Mouse (Mus musculus) thymus, postnatal 4 days (tissue): Measurements from ENCODE around the gene Fnbp1.

ENCODE experiments used
- DNase-seq: peaks from one replicate; pipeline ENCODE4 v3.0.0; 2021

The Fnbp1 gene

DNA sequence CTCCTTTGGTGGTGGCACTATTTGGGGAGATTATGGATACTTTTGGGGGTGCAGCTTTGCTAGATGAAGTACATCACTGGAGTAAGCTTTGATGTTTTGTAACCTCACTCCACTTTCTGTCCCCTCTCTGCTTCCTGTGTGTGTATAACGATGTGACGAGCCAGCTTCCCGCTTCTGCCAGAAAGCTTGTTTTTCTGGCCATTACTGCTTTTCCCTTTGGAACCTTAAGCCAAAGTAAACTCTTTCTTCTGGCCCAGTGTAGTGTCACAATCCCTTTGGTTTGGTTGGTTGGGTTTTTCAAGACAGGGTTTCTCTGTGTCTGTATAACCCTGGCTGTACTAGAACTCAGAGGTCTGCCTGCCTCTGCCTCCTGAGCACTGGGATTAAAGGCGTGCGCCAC lies 19.0 kb downstream of the Fnbp1 start:
- DNase-seq = no peak

DNA sequence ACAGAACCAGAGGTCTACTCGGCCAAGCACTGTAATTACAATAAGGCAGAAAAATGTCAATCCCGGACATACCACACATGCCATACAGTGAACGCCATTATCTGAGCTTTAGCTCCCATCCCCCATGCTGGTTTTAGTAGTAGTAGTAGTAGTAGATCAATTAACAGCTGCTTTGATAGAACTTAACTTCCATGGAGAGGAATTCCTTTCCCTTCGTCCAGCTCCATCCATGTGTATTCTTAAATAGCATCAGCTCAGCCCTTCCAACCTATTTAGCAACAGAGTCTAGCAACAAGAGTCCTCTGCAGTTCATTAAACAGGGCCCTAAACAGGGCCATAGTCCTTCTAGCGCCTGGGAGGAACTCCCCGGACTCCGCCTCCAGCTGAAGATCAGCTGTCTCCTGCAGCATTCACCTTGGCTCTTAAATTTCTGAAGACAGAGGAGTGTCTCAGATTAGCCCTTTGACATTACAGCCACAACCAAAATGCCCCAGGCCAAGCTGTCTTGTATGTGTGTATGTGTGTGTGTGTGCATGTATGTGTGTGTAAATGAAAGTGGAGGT lies 20.6 kb downstream of the Fnbp1 start:
- no peak for DNase-seq

DNA sequence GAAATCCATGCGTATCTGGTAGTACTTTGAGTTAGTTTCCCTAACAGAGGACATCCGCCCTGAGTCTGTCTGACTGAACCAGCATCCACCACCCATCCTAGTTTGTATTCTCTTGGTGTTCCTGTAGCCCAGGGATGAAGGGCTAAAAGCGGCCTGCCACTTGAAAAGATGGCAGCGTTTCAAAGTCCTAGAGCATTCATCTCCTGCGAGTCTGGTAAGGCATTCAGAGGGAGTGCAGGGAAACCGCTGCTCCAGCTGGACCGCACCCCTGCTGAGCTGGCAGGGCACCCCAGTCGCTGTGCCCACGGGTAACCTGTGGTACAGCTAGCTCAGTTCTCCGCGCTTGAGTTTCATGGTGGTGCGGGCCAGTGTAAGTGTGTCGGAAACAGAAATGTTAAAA lies 22.0 kb downstream of the Fnbp1 start:
- DNase-seq = no peak

DNA sequence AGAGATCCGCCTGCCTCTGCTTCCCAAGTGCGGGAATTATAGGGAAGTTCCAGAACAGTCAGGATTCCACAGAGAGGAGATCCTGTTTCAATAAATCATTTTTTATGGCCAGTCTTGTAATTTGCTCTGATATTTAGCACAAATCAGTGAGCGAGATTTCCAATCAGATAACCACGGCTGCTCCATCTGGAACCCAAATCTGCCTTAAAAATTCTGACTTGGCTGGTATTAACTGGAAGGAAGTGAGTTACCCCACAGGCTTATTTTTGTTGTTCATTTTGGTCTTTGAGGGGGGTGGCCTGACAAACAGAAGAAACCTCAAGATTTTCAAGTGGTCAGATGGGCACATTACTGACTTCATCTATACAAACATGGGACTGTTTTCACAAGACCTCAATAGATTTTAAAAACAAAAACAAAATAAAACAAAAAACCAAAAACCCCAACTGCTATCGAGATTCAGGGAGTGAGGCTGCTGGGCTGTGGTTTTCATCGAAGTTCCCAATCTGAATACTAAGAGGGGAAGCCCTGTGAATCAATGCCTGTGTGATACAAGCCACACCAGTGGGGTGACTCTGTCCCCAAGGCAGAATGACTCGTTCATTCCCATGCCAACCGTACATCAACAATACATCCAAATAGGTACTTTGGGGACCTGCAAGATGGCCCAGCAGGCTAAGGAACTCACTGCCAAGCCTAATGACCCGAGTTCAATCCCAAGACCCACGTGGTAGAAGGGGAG lies 23.0 kb downstream of the Fnbp1 start:
- DNase-seq = no peak

DNA sequence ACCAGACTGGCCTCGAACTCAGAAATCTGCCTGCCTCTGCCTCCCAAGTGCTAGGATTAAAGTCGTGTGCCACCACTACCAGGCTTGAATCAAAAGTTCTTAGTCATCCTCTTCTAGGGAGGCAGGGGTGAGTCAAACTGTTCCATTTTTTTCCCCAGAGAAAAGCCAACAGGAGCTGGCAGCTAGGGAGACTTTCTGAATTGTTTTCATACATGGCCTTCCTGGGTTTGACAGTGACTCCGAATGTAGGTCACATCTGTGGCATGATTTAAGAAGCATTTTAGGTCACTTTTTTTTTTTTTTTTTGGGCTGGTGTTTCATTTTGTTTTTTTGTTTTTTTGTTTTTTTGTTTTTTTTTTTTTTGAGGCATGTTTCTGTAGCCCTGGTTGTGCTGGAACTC lies 23.6 kb downstream of the Fnbp1 start:
- no peak for DNase-seq

DNA sequence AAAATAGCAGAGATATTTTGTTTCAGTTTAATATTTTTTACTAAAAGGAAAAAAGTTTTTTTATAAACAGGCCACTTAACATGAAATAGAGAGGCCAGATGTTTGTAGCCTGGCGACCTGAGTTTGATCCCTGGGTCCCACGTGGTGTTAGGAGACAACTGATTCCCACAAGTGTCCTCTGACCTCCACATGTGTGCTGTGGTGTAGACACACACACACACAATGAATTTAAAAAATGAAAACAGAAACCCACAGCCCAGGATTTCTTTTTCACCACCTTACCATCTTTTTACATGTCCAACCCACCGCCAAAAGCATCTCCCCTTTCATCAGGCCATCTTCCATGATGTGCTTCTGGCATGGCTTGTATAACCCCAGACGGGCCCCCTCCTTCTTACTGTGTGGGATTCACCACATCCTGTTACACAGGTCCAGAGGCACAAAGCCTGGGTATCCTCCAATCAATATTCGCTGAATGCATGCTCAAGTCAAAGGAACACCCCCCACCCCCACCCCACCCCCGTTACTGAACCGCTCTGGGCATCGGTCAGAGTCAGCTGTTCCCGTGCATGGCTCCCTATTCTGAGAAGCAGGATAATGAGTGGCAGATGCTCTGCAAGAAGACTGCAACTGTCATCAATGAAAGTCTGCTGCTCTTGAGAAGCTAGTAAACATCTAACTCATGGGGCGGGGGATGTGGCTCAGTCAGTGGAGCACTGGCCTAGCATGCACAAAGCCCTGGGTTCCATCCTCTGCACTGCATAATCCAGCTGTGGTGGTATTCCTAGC lies 25.7 kb downstream of the Fnbp1 start:
- DNase-seq = peak; percentile 76

DNA sequence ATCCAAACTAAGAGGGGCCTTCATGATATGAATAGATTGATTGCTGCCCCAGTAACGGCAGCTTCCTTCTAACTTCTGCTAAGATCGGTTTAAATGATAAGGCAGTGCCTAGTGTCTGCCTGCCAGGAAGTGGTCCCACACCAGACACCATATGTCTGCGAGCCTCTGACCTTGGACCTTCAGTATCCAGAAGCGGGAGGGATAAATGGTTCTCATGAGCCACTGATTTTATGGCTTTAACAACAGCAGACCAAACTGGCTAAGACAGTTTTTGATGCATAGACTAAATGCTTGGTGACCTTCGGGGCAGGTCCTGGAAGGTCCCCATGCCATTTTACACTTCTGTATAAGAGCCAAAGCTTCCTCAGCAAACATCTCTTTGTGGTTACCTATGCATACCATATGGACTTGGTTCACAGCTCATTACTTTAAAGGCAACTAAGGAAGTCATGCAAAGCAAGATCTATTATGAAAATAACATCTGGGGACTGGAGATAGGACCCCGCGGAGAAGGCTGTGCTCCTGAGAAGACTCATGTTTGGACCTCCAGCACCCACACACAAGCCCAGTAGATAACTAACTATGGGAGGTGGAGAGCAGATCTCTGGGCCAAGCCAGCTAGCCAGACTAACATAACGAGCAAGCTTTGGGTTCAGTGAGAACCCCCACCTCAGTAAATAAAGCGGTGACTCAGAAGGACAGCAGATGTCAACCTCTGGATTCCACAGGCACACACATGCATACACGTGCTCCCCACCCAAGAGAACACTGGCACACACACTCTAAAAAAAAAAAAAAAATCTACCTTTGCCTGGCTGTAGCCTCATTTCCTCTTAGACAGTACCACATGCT lies 26.5 kb downstream of the Fnbp1 start:
- DNase-seq = peak; percentile 51

DNA sequence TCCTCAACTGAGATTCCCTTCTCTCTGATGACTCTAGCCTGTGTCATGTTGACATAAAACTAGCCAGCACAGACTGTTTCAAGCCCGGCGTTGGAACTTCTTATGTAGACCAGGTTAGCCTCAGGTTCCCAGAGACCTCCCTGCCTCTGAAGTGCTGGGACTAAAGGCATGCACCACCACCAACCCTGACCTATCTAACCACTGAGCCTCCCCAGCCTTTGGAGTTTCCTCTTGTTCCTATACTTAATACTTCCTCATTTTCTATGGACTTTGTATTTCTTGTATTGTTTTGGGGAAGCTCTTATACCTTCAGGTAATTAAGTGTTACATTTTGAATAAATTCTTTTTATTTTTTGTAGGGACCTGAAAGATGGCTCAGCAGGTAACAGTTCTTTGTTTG lies 27.6 kb downstream of the Fnbp1 start:
- DNase-seq = no peak

DNA sequence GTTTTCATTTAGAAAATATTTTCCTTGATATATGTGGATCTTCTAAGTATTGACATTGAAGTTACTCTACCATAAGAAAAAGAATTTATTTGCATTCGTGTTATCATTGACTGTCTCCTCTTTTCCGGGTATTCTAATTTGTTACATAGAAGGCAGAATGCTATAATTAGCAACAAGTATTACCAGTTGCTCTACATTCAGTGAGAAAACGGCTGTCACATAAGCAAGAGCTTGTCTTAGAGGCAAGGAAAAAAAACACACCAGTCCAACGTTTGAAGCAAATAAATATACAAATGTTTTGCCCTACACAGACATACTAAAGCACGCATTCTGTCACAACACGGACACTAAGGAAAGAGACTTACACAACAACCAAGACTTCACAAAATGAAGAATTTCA lies 30.1 kb downstream of the Fnbp1 start:
- no peak for DNase-seq

DNA sequence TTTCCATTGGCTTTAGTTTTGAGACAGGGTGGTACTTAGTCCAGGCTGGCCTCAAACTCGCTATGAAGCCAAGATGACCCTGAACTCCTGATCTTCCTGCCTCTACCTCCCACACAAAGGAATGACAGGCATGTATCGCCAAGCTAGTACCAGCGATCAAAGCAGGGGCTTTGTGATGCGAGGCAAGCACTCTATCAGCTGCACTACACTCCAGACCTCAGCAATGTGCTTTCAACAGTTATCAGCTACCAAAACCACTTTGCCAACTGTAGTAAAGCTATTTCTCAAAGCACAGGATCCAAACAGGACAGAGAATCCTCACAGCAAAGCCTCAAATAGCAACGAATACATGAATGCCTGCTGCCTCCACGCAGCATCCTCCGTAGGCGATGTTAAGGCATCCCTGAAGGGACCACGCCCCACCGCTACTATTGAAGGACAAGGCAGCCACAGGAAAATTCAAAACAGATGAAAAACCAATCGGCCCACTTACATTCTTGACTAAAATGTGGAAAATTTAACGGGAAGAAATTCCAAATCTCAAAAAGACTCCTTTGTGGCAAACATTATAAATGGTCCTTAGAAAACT lies 31.8 kb downstream of the Fnbp1 start:
- no peak for DNase-seq

DNA sequence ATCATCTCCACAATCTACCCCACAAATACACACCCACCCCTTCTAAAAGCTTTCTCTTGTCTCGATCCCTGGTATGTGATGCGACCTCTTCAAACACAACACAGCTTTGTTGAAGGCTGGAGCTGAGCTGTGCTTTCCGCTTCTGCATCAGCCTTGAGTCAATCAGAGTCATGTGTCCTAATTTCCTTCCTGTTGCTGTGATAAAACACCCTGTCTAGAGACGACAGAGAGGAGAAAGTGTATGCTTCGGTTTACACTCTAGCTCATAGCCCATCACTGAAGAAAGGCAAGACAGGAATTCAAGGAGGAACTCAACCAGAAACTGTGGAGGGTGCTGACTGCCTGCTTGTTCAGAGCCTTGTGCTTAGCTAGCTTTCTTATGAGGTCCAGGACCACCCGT lies 33.6 kb downstream of the Fnbp1 start:
- no peak for DNase-seq

DNA sequence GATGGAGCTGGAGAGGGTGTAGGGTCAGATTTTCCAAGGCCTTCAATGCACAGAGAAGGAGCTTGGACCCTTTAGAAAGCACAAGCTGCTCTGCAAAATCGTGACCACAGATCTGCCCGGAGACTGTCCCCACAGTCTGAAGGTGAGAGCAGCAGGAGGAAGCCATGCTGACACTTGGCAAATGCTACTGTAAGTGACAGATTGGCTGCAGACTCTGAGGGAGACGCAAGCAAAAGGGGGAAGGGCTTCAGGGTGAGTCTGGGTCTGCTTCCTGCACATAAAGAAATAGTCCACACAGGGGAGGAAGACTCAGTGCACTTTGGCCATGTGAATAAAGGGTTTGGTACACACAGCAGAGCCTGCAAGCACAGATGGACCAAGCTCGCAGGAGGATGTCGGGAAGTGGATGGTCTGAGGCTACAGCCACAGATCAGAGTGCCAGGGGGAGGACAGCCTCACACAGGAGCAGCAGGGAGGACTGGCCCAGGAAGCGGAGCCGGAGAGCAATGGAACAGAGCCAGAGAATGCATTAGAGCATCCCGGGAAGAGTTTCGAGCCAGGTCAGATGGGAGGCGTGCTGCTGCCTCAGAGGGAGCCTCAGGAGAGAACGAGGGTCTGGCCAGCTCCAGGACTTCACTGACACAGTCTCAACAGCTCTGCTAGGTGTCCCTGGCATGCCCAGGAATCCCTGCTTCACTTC lies 35.0 kb downstream of the Fnbp1 start:
- no peak for DNase-seq

DNA sequence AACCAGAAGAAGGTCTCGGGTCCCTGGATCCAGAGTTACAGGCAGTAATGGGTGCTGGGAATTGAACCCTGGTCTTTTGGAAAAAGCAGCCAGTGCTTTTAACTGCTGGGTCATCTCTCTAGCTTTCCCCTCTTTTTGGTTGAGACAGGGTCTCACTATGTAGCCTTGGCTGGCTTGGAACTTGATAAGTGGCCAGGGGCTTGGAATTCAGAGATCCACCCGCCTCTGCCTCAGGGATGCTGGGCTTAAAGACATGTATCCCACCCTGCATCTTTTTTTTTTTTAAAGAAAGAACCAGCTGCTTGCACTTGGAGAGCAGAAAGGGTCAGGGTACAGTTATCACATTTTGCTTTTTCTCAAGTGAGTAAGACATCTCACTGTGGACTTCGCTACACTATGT lies 35.8 kb downstream of the Fnbp1 start:
- DNase-seq = no peak

DNA sequence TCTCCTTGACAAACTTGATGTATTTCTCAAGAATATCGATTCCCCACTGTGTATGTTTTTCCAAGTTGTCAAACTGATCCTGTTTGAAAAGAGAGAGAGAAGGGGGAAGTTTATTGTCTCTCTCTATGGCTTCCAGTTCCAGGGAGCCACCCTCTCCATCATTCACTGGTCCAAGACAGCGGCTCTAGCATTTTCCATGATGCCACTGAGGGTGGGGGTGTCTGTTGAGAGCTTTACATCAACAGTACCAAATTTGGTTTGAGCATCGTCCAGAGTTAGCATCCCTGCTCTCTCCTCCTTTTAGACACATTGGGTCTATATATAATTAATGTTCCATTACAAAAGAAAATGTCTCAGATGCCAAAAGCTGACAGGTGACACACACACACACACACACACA lies 36.5 kb downstream of the Fnbp1 start:
- DNase-seq = no peak

DNA sequence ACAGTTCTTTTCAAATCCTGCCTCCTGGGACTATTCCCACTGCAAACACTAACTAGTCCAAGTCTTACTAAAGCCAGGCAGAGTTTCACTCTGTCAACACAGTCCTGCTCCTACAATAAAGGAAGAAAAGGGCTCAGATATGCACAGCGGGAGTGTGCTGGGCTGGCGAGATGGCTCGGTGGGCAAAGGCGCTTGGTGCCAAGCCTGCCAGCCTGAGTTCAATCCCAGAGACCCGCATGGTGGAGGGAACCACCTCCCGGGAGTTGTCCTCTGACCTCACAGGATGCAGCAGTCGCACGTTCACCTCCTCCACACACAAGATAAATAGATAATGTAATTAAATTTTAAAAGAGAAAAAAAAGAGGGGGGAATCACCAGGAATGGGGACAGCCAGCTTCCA lies 38.5 kb downstream of the Fnbp1 start:
- no peak for DNase-seq

DNA sequence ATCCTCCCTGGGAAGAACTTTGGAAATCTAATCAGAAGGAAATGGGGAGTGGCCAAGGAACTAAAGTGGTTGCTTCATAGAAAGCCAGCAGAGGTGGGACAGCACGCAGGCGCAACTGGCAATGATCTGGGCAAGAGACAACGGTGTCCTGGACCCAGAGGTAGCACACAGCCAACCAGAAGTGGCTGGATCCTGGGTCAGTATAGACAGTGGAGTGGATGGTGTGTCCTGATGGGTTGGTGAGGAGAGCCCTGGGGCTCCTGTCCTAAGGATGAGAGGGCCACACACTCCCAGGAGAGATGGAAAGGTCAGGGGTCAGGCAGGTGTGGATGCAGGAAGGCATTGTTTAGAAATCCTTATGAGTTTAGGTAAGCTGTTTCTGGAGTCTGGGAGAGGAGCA lies 40.5 kb downstream of the Fnbp1 start:
- DNase-seq = no peak

DNA sequence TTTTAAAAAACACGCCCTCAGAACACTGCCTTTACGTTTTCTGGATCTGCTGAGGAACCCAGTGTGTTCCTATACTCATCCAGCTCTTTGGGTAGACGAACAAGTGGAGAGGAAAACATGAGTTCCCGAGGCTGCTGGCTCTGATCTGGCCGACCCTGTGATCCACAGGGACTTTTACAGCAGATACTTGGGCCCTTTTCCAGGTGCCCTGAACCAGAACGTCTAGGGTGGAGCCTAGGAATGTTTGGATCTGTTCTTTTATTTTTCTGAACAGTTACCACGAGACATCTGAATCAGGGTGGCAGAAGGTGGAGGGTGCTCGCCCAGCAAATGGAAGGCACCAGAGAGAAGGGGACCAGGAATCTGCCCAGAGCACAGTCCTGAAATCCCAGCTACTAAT lies 42.7 kb downstream of the Fnbp1 start:
- DNase-seq = no peak

DNA sequence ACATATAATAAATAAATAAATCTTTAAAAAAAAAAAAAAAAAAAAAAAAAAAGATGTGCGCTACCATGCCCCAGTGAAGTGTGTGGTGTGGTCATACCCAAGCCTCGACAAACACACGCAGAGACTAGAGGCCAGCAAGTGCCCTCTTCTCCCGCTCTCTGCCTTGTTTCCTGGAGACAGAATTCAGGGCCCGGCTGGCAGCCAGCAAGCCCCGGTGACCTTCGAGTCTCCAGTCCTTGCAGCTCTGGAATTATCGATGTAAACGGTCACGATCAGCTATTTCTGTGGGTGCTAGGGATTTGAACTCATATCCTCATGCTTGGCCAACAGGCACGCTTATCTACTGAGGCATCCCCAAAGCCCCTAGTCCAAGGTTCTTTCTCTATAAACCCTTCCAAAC lies 43.2 kb downstream of the Fnbp1 start:
- no peak for DNase-seq

DNA sequence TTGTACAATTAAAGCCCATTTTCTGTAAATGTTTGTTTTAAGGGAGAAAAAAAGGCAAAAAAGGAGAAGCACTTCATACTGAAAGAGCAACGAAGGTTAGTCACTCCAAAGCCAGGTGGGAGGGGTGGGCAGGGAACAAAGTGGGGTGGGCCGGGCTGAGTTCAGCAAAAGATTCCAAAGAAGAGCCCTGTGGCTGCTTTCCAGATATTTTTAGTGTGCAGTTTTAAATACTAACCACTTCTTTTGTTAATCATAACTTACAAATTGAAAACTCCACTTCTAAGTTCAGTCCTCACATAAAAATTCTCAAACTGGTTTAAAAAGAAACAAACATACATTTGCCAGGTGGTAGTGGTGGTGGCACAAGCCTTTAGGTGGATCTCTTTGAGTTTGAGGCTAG lies 44.5 kb downstream of the Fnbp1 start:
- DNase-seq = no peak

DNA sequence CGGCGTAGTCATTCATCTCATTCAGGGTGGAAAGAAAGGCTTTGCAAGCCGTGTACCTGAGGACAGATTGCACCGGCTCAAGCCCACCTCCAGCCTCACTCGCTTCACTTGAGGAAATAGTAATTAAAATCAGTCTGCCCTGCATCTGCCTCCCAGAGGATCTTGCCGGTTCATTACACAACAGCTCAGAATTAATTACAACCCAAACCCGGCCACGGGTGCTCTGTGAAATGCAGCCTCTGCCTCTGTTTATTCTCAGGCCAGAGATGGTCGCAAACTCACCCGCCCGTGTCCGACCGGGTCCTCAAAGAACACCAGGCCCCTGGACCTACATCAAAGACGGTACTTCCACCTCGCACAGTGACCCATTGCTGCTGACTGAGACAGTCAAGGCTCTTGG lies 45.7 kb downstream of the Fnbp1 start:
- DNase-seq = no peak

DNA sequence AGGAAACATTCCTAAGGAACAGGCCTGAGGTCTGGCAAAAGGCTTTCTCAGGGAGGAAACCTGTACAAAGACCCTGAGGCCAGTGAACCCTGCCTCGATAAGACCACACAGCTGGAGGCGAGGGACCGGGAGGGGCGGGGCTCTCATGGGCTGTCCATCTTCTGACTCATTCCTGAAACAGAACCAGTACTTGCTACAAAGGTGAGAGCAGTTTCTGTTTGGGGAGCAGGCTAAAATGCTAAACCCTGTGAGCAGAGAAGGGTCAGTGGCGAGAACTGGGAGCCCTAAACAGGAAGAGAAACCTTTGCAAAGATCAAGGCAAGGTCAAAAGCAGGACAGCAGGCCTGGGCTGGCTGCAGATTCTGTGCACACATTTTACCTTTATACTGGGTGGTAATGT lies 47.2 kb downstream of the Fnbp1 start:
- no peak for DNase-seq

DNA sequence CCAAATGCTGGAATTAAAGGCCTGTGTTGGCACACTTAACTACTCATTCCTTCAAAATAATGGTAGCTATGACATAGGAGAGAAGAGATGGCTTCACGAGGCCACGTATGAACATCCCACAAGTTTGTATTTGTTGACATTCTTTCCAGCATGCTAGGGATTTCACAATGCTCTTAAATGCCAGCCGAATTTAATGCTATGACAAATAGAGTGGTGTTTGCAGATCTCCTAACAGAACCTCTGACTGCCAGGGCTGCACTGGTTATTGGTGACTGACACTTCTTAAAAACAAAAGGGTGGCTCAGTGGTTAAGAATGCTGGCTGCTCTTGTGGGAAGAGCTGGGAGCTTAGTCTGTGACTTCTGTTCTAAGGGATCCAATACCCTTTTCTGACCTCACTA lies 48.9 kb downstream of the Fnbp1 start:
- DNase-seq = no peak
